Mouse (Mus musculus): ENCODE data around the gene Ywhab. TPM values are rescaled to one million over a fixed set of nuclear protein-coding genes. Genes with fewer than 3 reads are reported as not detected.

The Ywhab gene
- polyA plus RNA-seq (2012; fragmentation: generic; extraction: Trizol) = 118 TPM

- Histone ChIP-seq H3K79me2 (ENCODE audit: control insufficient read depth, insufficient read depth) (peaks cover 42% of the 10 kb centered on the region), H3ac (ENCODE audit: control insufficient read depth, insufficient read length) (peak within 1 kb of the TSS; percentile 84), H3K27me3 (ENCODE audit: control insufficient read depth, insufficient read depth, insufficient read length) (peaks cover 8% of the 10 kb centered on the region), H3K4me2 (ENCODE audit: low read depth) (peak within 1 kb of the TSS; percentile 95), H3K36me3 (ENCODE audit: control insufficient read depth, insufficient read depth) (peaks cover 5% of the 10 kb centered on the region), H3K4me3 (peak within 1 kb of the TSS; percentile 78)
- TF ChIP-seq REST (IDR thresholded peaks at IDR 0.05; ENCODE audit: insufficient read depth, insufficient read length) (no peak), MYOG (IDR thresholded peaks at IDR 0.05; ENCODE audit: control insufficient read depth in 1 of 3, insufficient read depth in 1 of 3, insufficient read length in 2 of 3, low read depth in 2 of 3) (no peak), E2F4 (IDR thresholded peaks at IDR 0.05; ENCODE audit: insufficient read depth) (no peak), MAX (IDR thresholded peaks at IDR 0.05; ENCODE audit: low read depth) (no peak), POLR2A (IDR thresholded peaks at IDR 0.05; ENCODE audit: insufficient read length, low read depth) (no peak), TCF3 (IDR thresholded peaks at IDR 0.05; ENCODE audit: insufficient read length, low read depth) (no peak), TCF12 (IDR thresholded peaks at IDR 0.05; ENCODE audit: insufficient read depth, poor library complexity, severe bottlenecking) (no peak), POLR2AphosphoS2 (IDR thresholded peaks at IDR 0.05; ENCODE audit: insufficient read length, low read depth) (no peak), USF1 (IDR thresholded peaks at IDR 0.05; ENCODE audit: low read depth) (no peak), SRF (IDR thresholded peaks at IDR 0.05; ENCODE audit: control insufficient read depth, insufficient read length, low read depth) (no peak), MYOD1 (IDR thresholded peaks at IDR 0.05; ENCODE audit: control insufficient read depth in 1 of 3, insufficient read length in 2 of 3, low read depth in 2 of 3) (no peak), CEBPB (IDR thresholded peaks at IDR 0.05; ENCODE audit: insufficient read depth, poor library complexity, severe bottlenecking) (no peak)
Observed at GRCm38 (mm10) chr2:163994654-163994976, at the start of gene Ywhab. Gene Ywhab, plus strand, starts transcription at chr2:163994960.

- Histone ChIP-seq H3K4me3 (no peak overlapping the region), H3ac (ENCODE audit: control insufficient read depth, insufficient read length) (no peak overlapping the region), H3K36me3 (ENCODE audit: control insufficient read depth, insufficient read depth) (no peaks in the 10 kb centered on the region), H3K27me3 (ENCODE audit: control insufficient read depth, insufficient read depth, insufficient read length) (peaks cover 41% of the 10 kb centered on the region), H3K79me2 (ENCODE audit: control insufficient read depth, insufficient read depth) (no peaks in the 10 kb centered on the region), H3K4me2 (ENCODE audit: low read depth) (no peak overlapping the region)
- TF ChIP-seq POLR2A (IDR thresholded peaks at IDR 0.05; ENCODE audit: insufficient read length, low read depth) = no peak
- TF ChIP-seq E2F4 (IDR thresholded peaks at IDR 0.05; ENCODE audit: insufficient read depth) = no peak
- TF ChIP-seq TCF3 (IDR thresholded peaks at IDR 0.05; ENCODE audit: insufficient read length, low read depth) = no peak
- TF ChIP-seq TCF12 (IDR thresholded peaks at IDR 0.05; ENCODE audit: insufficient read depth, poor library complexity, severe bottlenecking) = no peak
- TF ChIP-seq SRF (IDR thresholded peaks at IDR 0.05; ENCODE audit: control insufficient read depth, insufficient read length, low read depth) = no peak
- TF ChIP-seq MAX (IDR thresholded peaks at IDR 0.05; ENCODE audit: low read depth) = no peak
- no peak for TF ChIP-seq CEBPB (IDR thresholded peaks at IDR 0.05; ENCODE audit: insufficient read depth, poor library complexity, severe bottlenecking)
- TF ChIP-seq REST (IDR thresholded peaks at IDR 0.05; ENCODE audit: insufficient read depth, insufficient read length) = no peak
- TF ChIP-seq POLR2AphosphoS2 (IDR thresholded peaks at IDR 0.05; ENCODE audit: insufficient read length, low read depth) = no peak
- no peak for TF ChIP-seq MYOD1 (IDR thresholded peaks at IDR 0.05; ENCODE audit: control insufficient read depth in 1 of 3, insufficient read length in 2 of 3, low read depth in 2 of 3)
- TF ChIP-seq USF1 (IDR thresholded peaks at IDR 0.05; ENCODE audit: low read depth) = no peak
- no peak for TF ChIP-seq MYOG (IDR thresholded peaks at IDR 0.05; ENCODE audit: control insufficient read depth in 1 of 3, insufficient read depth in 1 of 3, insufficient read length in 2 of 3, low read depth in 2 of 3)
Observed at GRCm38 (mm10) chr2:163946221-163946620, 48.5 kb upstream of the Ywhab start.

GRCm38 (mm10) chr2:163947976-163948375 lies 46.8 kb upstream of the Ywhab start:
- TF ChIP-seq USF1 (IDR thresholded peaks at IDR 0.05; ENCODE audit: low read depth) = no peak
- TF ChIP-seq E2F4 (IDR thresholded peaks at IDR 0.05; ENCODE audit: insufficient read depth) = no peak
- TF ChIP-seq MYOD1 (IDR thresholded peaks at IDR 0.05; ENCODE audit: control insufficient read depth in 1 of 3, insufficient read length in 2 of 3, low read depth in 2 of 3) = no peak
- no peak for TF ChIP-seq MAX (IDR thresholded peaks at IDR 0.05; ENCODE audit: low read depth)
- no peak for TF ChIP-seq SRF (IDR thresholded peaks at IDR 0.05; ENCODE audit: control insufficient read depth, insufficient read length, low read depth)
- no peak for TF ChIP-seq TCF12 (IDR thresholded peaks at IDR 0.05; ENCODE audit: insufficient read depth, poor library complexity, severe bottlenecking)
- no peak for TF ChIP-seq POLR2A (IDR thresholded peaks at IDR 0.05; ENCODE audit: insufficient read length, low read depth)
- TF ChIP-seq TCF3 (IDR thresholded peaks at IDR 0.05; ENCODE audit: insufficient read length, low read depth) = no peak
- TF ChIP-seq POLR2AphosphoS2 (IDR thresholded peaks at IDR 0.05; ENCODE audit: insufficient read length, low read depth) = no peak
- no peak for TF ChIP-seq CEBPB (IDR thresholded peaks at IDR 0.05; ENCODE audit: insufficient read depth, poor library complexity, severe bottlenecking)
- TF ChIP-seq MYOG (IDR thresholded peaks at IDR 0.05; ENCODE audit: control insufficient read depth in 1 of 3, insufficient read depth in 1 of 3, insufficient read length in 2 of 3, low read depth in 2 of 3) = no peak
- TF ChIP-seq REST (IDR thresholded peaks at IDR 0.05; ENCODE audit: insufficient read depth, insufficient read length) = no peak

GRCm38 (mm10) chr2:163951770-163952169 lies 43.0 kb upstream of the Ywhab start:
- TF ChIP-seq E2F4 (IDR thresholded peaks at IDR 0.05; ENCODE audit: insufficient read depth) (no peak), POLR2AphosphoS2 (IDR thresholded peaks at IDR 0.05; ENCODE audit: insufficient read length, low read depth) (no peak), REST (IDR thresholded peaks at IDR 0.05; ENCODE audit: insufficient read depth, insufficient read length) (no peak), TCF12 (IDR thresholded peaks at IDR 0.05; ENCODE audit: insufficient read depth, poor library complexity, severe bottlenecking) (no peak), POLR2A (IDR thresholded peaks at IDR 0.05; ENCODE audit: insufficient read length, low read depth) (no peak), USF1 (IDR thresholded peaks at IDR 0.05; ENCODE audit: low read depth) (no peak), SRF (IDR thresholded peaks at IDR 0.05; ENCODE audit: control insufficient read depth, insufficient read length, low read depth) (no peak), MAX (IDR thresholded peaks at IDR 0.05; ENCODE audit: low read depth) (no peak), TCF3 (IDR thresholded peaks at IDR 0.05; ENCODE audit: insufficient read length, low read depth) (no peak), MYOD1 (IDR thresholded peaks at IDR 0.05; ENCODE audit: control insufficient read depth in 1 of 3, insufficient read length in 2 of 3, low read depth in 2 of 3) (no peak), MYOG (IDR thresholded peaks at IDR 0.05; ENCODE audit: control insufficient read depth in 1 of 3, insufficient read depth in 1 of 3, insufficient read length in 2 of 3, low read depth in 2 of 3) (no peak)
- Histone ChIP-seq H3K79me2 (ENCODE audit: control insufficient read depth, insufficient read depth) (no peaks in the 10 kb centered on the region), H3ac (ENCODE audit: control insufficient read depth, insufficient read length) (no peak overlapping the region), H3K27me3 (ENCODE audit: control insufficient read depth, insufficient read depth, insufficient read length) (peaks cover 37% of the 10 kb centered on the region), H3K4me2 (ENCODE audit: low read depth) (no peak overlapping the region), H3K36me3 (ENCODE audit: control insufficient read depth, insufficient read depth) (no peaks in the 10 kb centered on the region), H3K4me3 (no peak overlapping the region)

More at GRCm38 (mm10) chr2:163947976-163948375, 46.8 kb upstream of the Ywhab start:
- Histone ChIP-seq H3K4me2 (ENCODE audit: low read depth) (no peak overlapping the region), H3K36me3 (ENCODE audit: control insufficient read depth, insufficient read depth) (no peaks in the 10 kb centered on the region), H3K4me3 (no peak overlapping the region), H3K27me3 (ENCODE audit: control insufficient read depth, insufficient read depth, insufficient read length) (peaks cover 41% of the 10 kb centered on the region), H3K79me2 (ENCODE audit: control insufficient read depth, insufficient read depth) (no peaks in the 10 kb centered on the region), H3ac (ENCODE audit: control insufficient read depth, insufficient read length) (no peak overlapping the region)

Measured in myocyte (in vitro differentiated cells).